Mouse (Mus musculus) E14TG2a.4 (cell line): ENCODE measurements at regions not wholly inside any gene's neighbourhood (a gene's known extent, or its start where the extent isn't known, plus 50 kb on each side); places are given as distances from the start of the nearest gene placed in this dataset.

Experiments
- CTCF ChIP-seq: conservative IDR thresholded peaks from 2 replicates; pipeline ENCODE4 v1.5.1; 2014; ENCODE audit warnings: low read length
- NANOG ChIP-seq: IDR thresholded peaks from 2 replicates; pipeline ENCODE4 v1.6.1; 2014; ENCODE audit warnings: borderline replicate concordance, low read length, mixed read lengths

GRCm38 (mm10) chr6:50818891-50819541 is 164.8 kb upstream of the Npvf start:
- TF ChIP-seq CTCF (no peak), NANOG (no peak)
